Mouse (Mus musculus) MEL (cell line): ENCODE measurements around the gene Exosc10. TPM values are rescaled to one million over a fixed set of nuclear protein-coding genes. Genes with fewer than 3 reads are reported as not detected.

Source experiments
- DNase-seq: peaks from one replicate; pipeline ENCODE4 v3.0.0; 2011; ENCODE audit warnings: low read depth, low spot score
- H3K27ac ChIP-seq: 2 replicates; pipeline ENCODE4 v1.5.1; 2012; ENCODE audit warnings: low read depth, mild to moderate bottlenecking, control low read depth, low read length, moderate library complexity; ENCODE audit not compliant: control insufficient read depth
- H3K27me3 ChIP-seq, 2 experiments: fragments of 150-350 bp in 1 of 2; sonication (generic) in 1 of 2; 2 replicates each; pipeline ENCODE4 v1.6.1; 2012; ENCODE audit warnings: low read length in 2 of 2, mild to moderate bottlenecking in 2 of 2, improper control_type of control experiment in 1 of 2, moderate library complexity in 1 of 2; ENCODE audit not compliant: insufficient read depth in 2 of 2, control insufficient read depth in 1 of 2
- H3K36me3 ChIP-seq, 2 experiments: 2 replicates each; pipeline ENCODE4 v1.6.1; 2012 to 2014; ENCODE audit warnings: low read length in 2 of 2, improper control_type of control experiment in 1 of 2, inconsistent platforms in 1 of 2, mild to moderate bottlenecking in 1 of 2; ENCODE audit not compliant: insufficient read depth in 2 of 2, control insufficient read depth in 1 of 2
- H3K4me1 ChIP-seq, 2 experiments: fragments of 150-350 bp in 1 of 2; sonication (generic) in 1 of 2; 2 replicates each; pipeline ENCODE4 v1.6.1; 2012; ENCODE audit warnings: low read length in 2 of 2, improper control_type of control experiment in 1 of 2, mild to moderate bottlenecking in 1 of 2; ENCODE audit not compliant: insufficient read depth in 2 of 2, control insufficient read depth in 1 of 2
- H3K4me3 ChIP-seq, 2 experiments: fragments of 150-350 bp in 1 of 2; sonication (generic) in 1 of 2; 2 replicates each; pipeline ENCODE4 v1.5.1; 2012; ENCODE audit warnings: low read depth in 2 of 2, low read length in 2 of 2, mild to moderate bottlenecking in 2 of 2, moderate library complexity in 2 of 2, control low read depth in 1 of 2, improper control_type of control experiment in 1 of 2; ENCODE audit not compliant: control insufficient read depth in 1 of 2, insufficient read depth in 1 of 2
- H3K79me2 ChIP-seq: 2 replicates; pipeline ENCODE4 v1.6.1; 2012; ENCODE audit warnings: mild to moderate bottlenecking, low read length, moderate library complexity; ENCODE audit not compliant: control insufficient read depth, poor library complexity, insufficient read depth
- H3K9ac ChIP-seq: 2 replicates; pipeline ENCODE4 v1.6.1; 2012; ENCODE audit warnings: low read depth, mild to moderate bottlenecking, control low read depth, low read length, moderate library complexity; ENCODE audit not compliant: control insufficient read depth, poor library complexity, severe bottlenecking
- H3K9me3 ChIP-seq: fragments of 150-350 bp; sonication (generic); replicated peaks from 2 replicates; pipeline ENCODE4 v1.6.1; 2012; ENCODE audit warnings: mild to moderate bottlenecking, low read length, improper control_type of control experiment, moderate library complexity; ENCODE audit not compliant: insufficient read depth
- CTCF ChIP-seq, 3 experiments: IDR thresholded peaks in 2 of 3; conservative IDR thresholded peaks in 1 of 3; 2 replicates each; pipeline ENCODE4 v1.5.1; 2011 to 2012; ENCODE audit warnings: low read length in 3 of 3, low read depth in 2 of 3, mild to moderate bottlenecking in 2 of 3, improper control_type of control experiment in 1 of 3, inconsistent platforms in 1 of 3, mixed read lengths in 1 of 3, moderate library complexity in 1 of 3; ENCODE audit not compliant: control insufficient read depth in 1 of 3, insufficient read depth in 1 of 3, poor library complexity in 1 of 3, severe bottlenecking in 1 of 3
- ELF1 ChIP-seq: IDR thresholded peaks from 2 replicates; pipeline ENCODE4 v1.6.1; 2014; ENCODE audit warnings: low read depth, mild to moderate bottlenecking, inconsistent platforms, low read length, improper control_type of control experiment, moderate library complexity
- ETS1 ChIP-seq: IDR thresholded peaks from 2 replicates; pipeline ENCODE4 v1.6.1; 2012; ENCODE audit warnings: low read depth, mild to moderate bottlenecking, inconsistent platforms, low read length, improper control_type of control experiment, moderate library complexity
- HCFC1 ChIP-seq: IDR thresholded peaks from 2 replicates; pipeline ENCODE4 v1.6.1; 2012; ENCODE audit warnings: low read depth, mild to moderate bottlenecking, inconsistent platforms, low read length, improper control_type of control experiment, moderate library complexity
- KAT2A ChIP-seq: conservative IDR thresholded peaks from 2 replicates; pipeline ENCODE4 v1.6.1; 2012; ENCODE audit warnings: low read depth, low read length, improper control_type of control experiment, inconsistent platforms
- MAFK ChIP-seq: IDR thresholded peaks from 2 replicates; pipeline ENCODE4 v1.6.1; 2011; ENCODE audit warnings: low read depth, mild to moderate bottlenecking, low read length, improper control_type of control experiment, borderline replicate concordance
- MAX ChIP-seq: IDR thresholded peaks from 2 replicates; pipeline ENCODE4 v1.6.1; 2011; ENCODE audit warnings: low read length, improper control_type of control experiment
- POLR2A ChIP-seq, 2 experiments: IDR thresholded peaks; 2 replicates each; pipeline ENCODE4 v1.6.1; 2011 to 2012; ENCODE audit warnings: low read length in 2 of 2, mild to moderate bottlenecking in 2 of 2, control low read depth in 1 of 2, improper control_type of control experiment in 1 of 2, low read depth in 1 of 2, moderate library complexity in 1 of 2; ENCODE audit not compliant: control insufficient read depth in 1 of 2, insufficient read depth in 1 of 2, poor library complexity in 1 of 2
- POLR2AphosphoS2 ChIP-seq: IDR thresholded peaks from 2 replicates; pipeline ENCODE4 v1.6.1; 2011; ENCODE audit warnings: low read length, improper control_type of control experiment
- RAD21 ChIP-seq: IDR thresholded peaks from 2 replicates; pipeline ENCODE4 v1.6.1; 2011; ENCODE audit warnings: mild to moderate bottlenecking, low read depth, low read length, improper control_type of control experiment
- SIN3A ChIP-seq: IDR thresholded peaks from 2 replicates; pipeline ENCODE4 v1.6.1; 2012; ENCODE audit warnings: low read length, improper control_type of control experiment, inconsistent platforms
- SMC3 ChIP-seq: IDR thresholded peaks from 2 replicates; pipeline ENCODE4 v1.6.1; 2011; ENCODE audit warnings: low read depth, low read length, improper control_type of control experiment
- TBP ChIP-seq: IDR thresholded peaks from 2 replicates; pipeline ENCODE4 v1.8.0; 2011; ENCODE audit warnings: low read depth, low read length, improper control_type of control experiment
- USF1 ChIP-seq: IDR thresholded peaks from 2 replicates; pipeline ENCODE4 v1.6.1; 2014; ENCODE audit warnings: low read depth, mild to moderate bottlenecking, inconsistent platforms, low read length, improper control_type of control experiment, moderate library complexity
- ZC3H11A ChIP-seq: IDR thresholded peaks from 2 replicates; pipeline ENCODE4 v1.6.1; 2012; ENCODE audit warnings: low read depth, mild to moderate bottlenecking, inconsistent platforms, low read length, improper control_type of control experiment
- ZKSCAN1 ChIP-seq: IDR thresholded peaks from 2 replicates; pipeline ENCODE4 v1.6.1; 2012; ENCODE audit warnings: low read depth, mild to moderate bottlenecking, inconsistent platforms, low read length, improper control_type of control experiment, moderate library complexity
- ZMIZ1 ChIP-seq: IDR thresholded peaks from 2 replicates; pipeline ENCODE4 v1.6.1; 2012; ENCODE audit warnings: low read depth, mild to moderate bottlenecking, inconsistent platforms, low read length, improper control_type of control experiment, moderate library complexity
- polyA plus RNA-seq, 2 experiments: library from polyadenylated mRNA; stranded (reverse) in 1 of 2; unstranded in 1 of 2; fragments of >175 nt in 1 of 2; fragments of >200 nt in 1 of 2; gene quantifications; 2 replicates each; pipeline versions ENCODE4 v1.2.1 to v1.2.4; 2012; ENCODE audit warnings: low replicate concordance in 2 of 2, low read depth in 1 of 2; ENCODE audit not compliant: insufficient read length in 2 of 2, insufficient read depth in 1 of 2, missing spikeins in 1 of 2
- total RNA-seq: library from RNA; depleted of rRNA; stranded (reverse); fragments of 300-350 nt; gene quantifications from 2 replicates; pipeline ENCODE4 v1.2.3, GENCODE M21; 2012

The Exosc10 gene
- total and polyA plus RNA-seq, 3 experiments: 71.5 to 109 (median 90.5) TPM

- DNase-seq: peak; percentile 88
- 0 out of 4 replicates have a peak, but pooled peaks cover 0 to 3% of the 10 kb centered on the region in 2 experiments for H3K4me1 ChIP-seq
- H3K79me2 ChIP-seq: no peaks in the 10 kb centered on the region
- H3K9me3 ChIP-seq: no peaks in the 10 kb centered on the region
- no peaks in the 10 kb centered on the region; a peak in 1 of 4 replicates for H3K36me3 ChIP-seq
- peak; percentile 93 for TF ChIP-seq RAD21
- no peak for TF ChIP-seq KAT2A
- TF ChIP-seq SIN3A: peak; percentile 52; the same call in 1 of the 2 replicates
- 0 out of 2 replicates have a peak, but pooled peaks have one; percentile 24 for TF ChIP-seq TBP
- no peak for TF ChIP-seq MAFK
- TF ChIP-seq ZC3H11A: peak; percentile 62
- peak; percentile 74 for TF ChIP-seq SMC3
- peak; percentile 84 to 94 (median 93) for TF ChIP-seq CTCF (IDR thresholded peaks at IDR 0.05 in 2 of 3, conservative IDR thresholded peaks at IDR 0.05 in 1 of 3; ENCODE audit: control insufficient read depth in 1 of 3, insufficient read depth in 1 of 3, low read depth in 2 of 3, low read length in 3 of 3, poor library complexity in 1 of 3, severe bottlenecking in 1 of 3)
- no peaks in the 10 kb centered on the region for H3K27me3 ChIP-seq
- H3K9ac ChIP-seq: no peak overlapping the region
- H3K27ac ChIP-seq: no peak overlapping the region
- no peak overlapping the region for H3K4me3 ChIP-seq
Measured at GRCm38 (mm10) chr4:148607758-148608157, 49.5 kb downstream of the Exosc10 start.

DNA sequence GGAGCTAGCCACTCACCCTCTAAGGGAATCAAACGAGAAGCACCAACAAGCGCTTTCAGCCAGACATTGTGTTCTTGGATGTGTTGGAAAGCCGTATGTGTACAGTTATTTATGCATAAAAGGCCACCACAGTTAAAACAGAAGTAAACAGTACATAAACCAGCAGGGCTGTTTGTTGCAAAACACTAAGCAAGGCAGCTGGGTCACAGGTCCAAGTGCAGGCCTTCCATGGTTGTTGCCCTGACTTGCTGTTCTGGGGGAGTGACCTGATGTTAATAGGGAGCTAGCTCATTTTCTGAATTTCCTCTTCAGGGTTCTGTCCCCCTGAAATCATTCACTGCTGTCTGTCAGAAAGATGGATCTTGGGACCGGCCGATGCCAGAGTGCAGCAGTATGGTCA lies 51.6 kb downstream of the Exosc10 start:
- H3K36me3 ChIP-seq: no peaks in the 10 kb centered on the region; a peak in 1 of 4 replicates
- H3K27ac ChIP-seq: no peak overlapping the region
- no peak for TF ChIP-seq ZMIZ1
- TF ChIP-seq POLR2AphosphoS2: 0 out of 2 replicates have a peak, but pooled peaks have one; percentile 47
- H3K9me3 ChIP-seq: no peaks in the 10 kb centered on the region
- H3K4me3 ChIP-seq: no peak overlapping the region
- no peaks in the 10 kb centered on the region for H3K79me2 ChIP-seq
- H3K4me1 ChIP-seq: no peaks in the 10 kb centered on the region
- no peak for DNase-seq
- H3K9ac ChIP-seq: no peak overlapping the region
- no peaks in the 10 kb centered on the region for H3K27me3 ChIP-seq

DNA sequence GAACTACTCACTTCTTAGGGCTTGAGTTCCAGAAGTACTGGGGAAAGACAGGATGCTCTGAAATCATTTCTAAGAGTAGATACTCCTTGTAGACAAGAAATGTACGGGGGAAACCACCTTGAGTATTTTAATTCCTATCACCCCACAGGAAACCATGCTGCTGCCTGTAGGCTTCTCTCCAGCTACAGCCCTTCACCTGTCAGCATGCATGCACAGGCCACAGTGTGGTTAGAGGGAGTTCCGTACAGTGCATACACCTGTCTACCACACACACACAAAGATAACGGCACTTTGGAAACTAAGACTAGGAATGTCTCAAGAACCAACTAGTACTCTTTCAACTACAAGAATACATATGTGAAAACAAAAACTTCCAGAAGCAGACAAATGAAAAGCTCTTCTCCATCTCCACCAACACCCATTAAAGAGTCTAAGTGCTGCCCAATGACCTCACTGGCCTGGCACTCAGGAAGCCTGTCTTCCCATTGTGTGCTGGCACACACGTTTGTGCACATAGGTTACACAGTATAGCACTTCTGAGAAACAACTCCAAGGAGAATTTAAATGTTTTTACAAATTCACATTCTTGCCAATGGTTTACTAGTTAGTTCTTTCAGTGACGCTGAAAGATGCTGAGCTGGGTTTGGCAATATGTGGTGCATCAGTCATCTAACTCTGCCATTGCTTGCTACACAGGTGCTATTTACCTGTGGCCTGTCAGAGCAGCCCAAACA lies 52.6 kb downstream of the Exosc10 start:
- TF ChIP-seq HCFC1: no peak
- TF ChIP-seq POLR2A (IDR thresholded peaks at IDR 0.05; ENCODE audit: control insufficient read depth in 1 of 2, insufficient read depth in 1 of 2, low read depth in 1 of 2, low read length in 2 of 2, poor library complexity in 1 of 2): peak in 1 of 2 experiments; percentile 10; a peak in 1 of 4 replicates
- TF ChIP-seq ZC3H11A: no peak
- TF ChIP-seq ZMIZ1: peak; percentile 40; the same call in 1 of the 2 replicates
- 0 out of 2 replicates have a peak, but pooled peaks have one; percentile 10 for TF ChIP-seq ZKSCAN1
- no peak for TF ChIP-seq ELF1
- no peak for TF ChIP-seq ETS1
- TF ChIP-seq USF1: no peak
- 0 out of 2 replicates have a peak, but pooled peaks have one; percentile 23 for TF ChIP-seq POLR2AphosphoS2
- no peak for TF ChIP-seq MAX
- H3K4me1 ChIP-seq: no peaks in the 10 kb centered on the region
- no peaks in the 10 kb centered on the region for H3K27me3 ChIP-seq
- H3K36me3 ChIP-seq: peaks cover 0 to 5% of the 10 kb centered on the region in 2 experiments; a peak in 2 of 4 replicates
- no peak overlapping the region for H3K4me3 ChIP-seq
- no peak for DNase-seq
- H3K9me3 ChIP-seq: no peaks in the 10 kb centered on the region
- H3K79me2 ChIP-seq: no peaks in the 10 kb centered on the region
- no peak overlapping the region for H3K27ac ChIP-seq
- no peak overlapping the region for H3K9ac ChIP-seq
